Mouse (Mus musculus): ENCODE data around the gene Acbd4.

Acbd4 gene

DNA sequence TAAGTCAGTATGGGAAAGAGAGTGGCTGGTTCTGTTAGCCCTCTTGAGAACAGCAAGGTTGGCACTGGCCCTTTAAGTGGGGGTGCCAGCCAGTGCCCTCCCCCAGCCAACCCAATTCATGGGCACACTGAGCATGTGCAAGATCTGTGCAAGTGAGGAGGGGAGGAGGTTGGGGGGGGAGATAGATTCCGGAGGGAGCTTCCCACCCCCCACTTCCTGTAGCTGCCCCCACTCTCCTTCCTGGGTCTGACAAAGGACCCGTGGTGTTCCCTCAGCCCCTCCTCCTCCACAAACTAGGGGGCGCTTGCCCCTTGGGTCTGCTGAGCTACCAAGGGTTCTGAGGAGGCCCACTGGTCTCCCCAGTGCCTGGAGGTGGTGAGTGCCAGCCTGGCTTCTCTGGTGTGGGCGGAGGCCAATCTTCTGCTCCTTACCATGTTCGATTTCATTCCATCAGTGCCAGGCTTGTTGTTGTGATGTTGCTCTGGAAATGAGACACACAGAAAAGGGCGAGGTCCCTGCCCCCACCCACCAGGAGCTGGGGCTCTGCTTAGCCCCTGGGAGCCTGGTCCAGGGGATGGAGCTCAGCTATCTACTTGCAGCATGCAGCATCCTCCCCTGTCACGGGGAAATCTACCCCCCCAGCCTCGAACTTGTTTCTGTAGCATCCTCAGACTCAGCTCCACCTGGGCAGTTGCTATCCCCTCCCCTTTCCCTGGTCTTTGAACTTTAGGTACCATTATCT, 41.1 kb downstream of the Acbd4 start:
- DNase-seq (ENCODE audit: low spot score): peak; percentile 63

DNA sequence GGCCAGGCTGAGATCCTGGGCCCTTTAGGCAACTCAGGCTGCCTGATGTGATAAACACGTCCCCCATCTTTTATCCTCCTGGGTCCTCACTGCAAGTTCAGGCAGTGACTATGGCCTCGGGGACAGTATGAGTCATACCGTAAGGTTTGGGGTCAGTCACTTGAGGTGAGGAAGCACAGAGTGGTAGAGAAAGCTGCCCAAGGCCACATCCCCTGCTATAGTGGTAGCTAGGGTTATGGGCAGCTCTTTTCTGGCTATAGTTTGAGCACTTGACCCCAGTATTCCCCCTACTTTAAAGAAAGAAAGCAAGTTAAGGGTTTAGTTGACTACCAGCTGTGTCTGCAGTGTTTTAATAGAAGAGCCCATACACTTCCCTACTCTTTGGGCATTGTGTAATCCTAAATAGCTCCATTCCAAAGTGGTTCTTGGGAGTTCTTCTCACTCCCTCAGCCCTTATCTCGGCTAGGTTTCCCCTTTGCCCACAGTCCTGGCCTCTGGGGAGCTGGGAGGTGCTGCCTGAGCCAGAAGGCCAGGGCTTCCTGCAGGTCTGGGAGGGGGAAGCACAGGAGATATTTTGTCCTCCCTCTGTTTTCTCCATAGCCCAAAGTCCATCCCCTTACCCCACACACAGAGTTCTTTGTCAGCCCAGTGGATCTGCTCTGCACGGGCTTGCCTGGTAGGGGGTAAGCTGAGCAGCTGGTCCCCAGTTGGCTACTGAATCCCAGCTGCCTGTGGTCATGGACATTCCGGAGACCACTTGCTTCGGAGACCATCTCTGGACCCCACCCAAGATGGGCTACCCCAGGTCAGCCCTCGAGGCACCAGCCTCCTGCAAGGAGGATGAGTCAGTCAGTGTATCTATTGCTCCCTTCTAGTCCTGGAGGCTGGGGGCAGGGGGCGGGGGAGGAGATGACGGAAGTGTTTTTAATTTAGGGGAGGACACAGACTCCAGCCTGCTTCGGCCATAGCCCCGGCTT, 43.1 kb downstream of the Acbd4 start:
- no peak for DNase-seq (ENCODE audit: low spot score)

DNA sequence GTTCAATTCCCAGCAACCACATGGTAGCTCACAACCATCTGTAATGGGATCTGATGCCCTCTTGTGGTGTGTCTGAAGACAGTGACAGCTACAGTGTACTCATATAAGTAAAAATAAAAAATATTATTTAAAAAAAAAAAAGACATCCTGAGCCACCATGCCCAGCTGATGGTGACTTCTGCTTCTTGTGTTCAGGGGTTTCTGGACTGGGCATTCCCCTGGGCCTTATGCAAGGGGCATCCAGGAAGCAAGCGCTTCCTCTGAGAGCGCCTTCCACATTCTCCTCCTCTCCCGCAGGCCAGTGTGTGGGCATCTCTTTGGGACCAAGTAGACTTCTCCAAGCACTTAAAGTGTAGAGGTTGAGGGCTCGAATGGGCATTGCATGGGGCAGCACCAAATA, 44.9 kb downstream of the Acbd4 start:
- no peak for DNase-seq (ENCODE audit: low spot score)

DNA sequence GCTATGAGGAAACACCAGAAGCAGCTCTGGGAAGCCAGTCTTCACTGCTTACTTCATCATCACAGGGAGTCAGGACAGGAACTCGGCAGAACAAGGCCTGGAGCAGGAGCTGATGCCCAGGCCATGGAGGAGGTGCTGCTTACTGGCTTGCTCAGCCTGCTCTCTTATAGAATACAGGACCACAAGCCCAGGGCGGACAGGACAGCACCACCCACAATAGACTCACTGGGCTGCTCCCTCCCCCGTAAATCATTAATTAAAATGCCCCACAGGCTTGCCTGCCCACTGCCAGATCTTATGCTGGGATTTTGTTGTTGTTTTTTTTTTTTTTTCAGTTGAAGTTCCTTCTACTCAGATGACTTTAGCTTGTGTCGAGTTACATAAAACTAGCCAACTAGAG, 46.3 kb downstream of the Acbd4 start:
- DNase-seq (ENCODE audit: low spot score): no peak

DNA sequence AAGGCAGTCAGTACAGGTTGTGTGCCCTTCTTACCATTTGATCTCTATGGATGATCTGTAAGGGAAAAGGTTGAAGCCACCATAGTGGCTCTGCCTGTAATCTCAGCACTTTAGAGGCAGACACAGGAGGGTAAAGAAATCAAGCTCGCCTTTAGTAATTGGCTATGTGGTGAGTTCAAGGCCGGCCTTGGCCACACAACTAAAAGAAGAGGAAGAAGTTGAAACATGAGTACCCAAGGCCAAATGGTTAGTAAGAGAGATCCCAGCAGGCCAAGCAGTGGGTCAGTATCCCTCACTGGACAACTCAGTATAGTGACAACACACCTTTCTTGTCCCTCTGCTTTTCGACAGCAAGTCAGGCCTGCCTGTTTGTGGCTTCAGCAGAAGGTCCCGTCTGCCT, 48.3 kb downstream of the Acbd4 start:
- no peak for DNase-seq (ENCODE audit: low spot score)

GRCm38 (mm10) chr11:103158621-103159478, 57.4 kb downstream of the Acbd4 start:
- DNase-seq (ENCODE audit: low spot score): peak; percentile 94

GRCm38 (mm10) chr11:103160738-103161137, 59.3 kb downstream of the Acbd4 start:
- no peak for DNase-seq (ENCODE audit: low spot score)

- DNase-seq (ENCODE audit: low spot score): no peak
Measured at GRCm38 (mm10) chr11:103161449-103161848, 60.0 kb downstream of the Acbd4 start.
